Mouse (Mus musculus) cerebellum, postnatal 10 days (tissue): ENCODE data around the gene Plxdc2.

ENCODE experiments used
- DNase-seq, 2 experiments: peaks; one replicate each; pipeline ENCODE4 v3.0.0; 2021; ENCODE audit warnings: mixed read lengths in 2 of 2

Gene Plxdc2

DNA sequence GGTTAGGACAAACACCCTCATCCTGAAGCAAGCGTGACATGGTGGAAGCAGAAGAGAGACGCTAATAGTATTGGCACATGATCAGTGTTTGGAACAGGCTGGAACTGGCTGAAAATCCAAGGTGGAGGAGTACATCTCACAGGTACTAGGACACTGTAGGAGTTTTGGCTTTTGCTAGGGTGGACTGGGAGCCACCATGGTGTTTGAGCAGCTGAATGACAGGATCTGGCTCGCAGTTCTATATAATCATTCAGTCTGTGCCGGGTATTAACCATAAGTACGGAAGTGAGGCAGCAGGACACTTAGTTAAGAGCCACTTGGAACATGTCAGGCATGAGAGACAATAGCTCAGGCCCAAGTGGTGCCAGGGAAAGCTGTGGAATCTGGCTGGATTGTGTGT is 82.9 kb downstream of the Plxdc2 start:
- peak; percentile 69 to 78 for DNase-seq

DNA sequence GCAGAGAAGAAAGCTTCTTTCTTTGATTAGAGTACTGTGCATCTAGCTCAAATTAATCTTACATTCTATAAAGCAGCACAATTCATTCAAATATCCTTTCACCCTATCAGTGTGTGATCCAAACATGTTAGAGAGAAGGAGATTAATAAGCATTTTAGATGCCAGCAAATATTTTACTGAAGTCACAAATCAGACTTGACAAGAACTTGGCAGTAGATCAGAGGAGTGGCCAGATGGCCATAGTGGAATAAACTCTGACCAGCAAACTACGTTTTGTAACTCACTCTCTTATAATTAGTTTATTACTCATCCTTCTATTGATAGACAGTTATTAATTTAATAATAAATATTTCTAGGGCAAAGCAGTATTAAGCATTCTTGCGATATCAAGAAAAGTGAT is 86.5 kb downstream of the Plxdc2 start:
- DNase-seq = peak; percentile 77 to 86

- DNase-seq = no peak
These were observed 91.8 kb downstream of the Plxdc2 start for GRCm38 (mm10) chr2:16447936-16448335.

- DNase-seq = peak in 1 of 2 experiments; percentile 13
These were observed 94.9 kb downstream of the Plxdc2 start for GRCm38 (mm10) chr2:16450838-16451665.

DNA sequence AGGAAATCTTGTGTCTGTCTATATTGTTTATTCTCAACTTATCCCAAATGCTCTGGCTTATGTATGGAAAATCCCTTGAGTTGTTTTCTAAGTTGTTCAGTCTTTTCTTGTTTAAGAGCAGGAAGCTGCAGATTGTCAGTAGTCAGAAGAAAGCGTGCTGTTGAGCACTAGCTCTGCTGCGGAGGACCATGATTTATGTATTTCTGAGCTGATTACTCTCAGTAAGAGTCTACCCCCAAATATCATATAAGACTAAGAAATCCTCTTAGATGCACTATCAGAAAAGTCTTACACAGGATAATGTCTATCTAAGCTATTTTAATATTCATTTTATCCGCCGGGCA is 95.5 kb downstream of the Plxdc2 start:
- no peak for DNase-seq

GRCm38 (mm10) chr2:16452080-16452479 is 96.0 kb downstream of the Plxdc2 start:
- DNase-seq = peak in 1 of 2 experiments; percentile 16

- DNase-seq = no peak
These were observed 100.2 kb downstream of the Plxdc2 start for GRCm38 (mm10) chr2:16456264-16456780.

DNA sequence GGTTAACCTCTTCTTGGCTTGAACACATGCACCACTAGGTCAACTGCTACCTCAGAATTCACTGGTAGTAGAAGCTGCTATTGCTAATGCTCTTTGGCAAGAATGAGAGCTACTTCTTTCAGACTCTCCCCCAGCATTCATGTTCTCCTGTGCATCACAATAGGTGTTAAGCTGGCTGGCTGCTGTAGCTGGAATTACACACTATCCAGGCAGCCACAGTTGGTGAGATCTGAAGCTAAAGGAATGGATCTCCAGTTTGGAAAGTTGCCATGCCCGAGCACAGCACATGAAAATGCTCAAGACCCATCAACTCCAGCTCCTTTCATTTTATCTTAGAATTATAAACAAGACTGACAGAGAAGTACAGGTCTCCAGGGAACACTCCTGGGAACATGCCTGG is 103.4 kb downstream of the Plxdc2 start:
- peak; percentile 37 to 51 for DNase-seq

- DNase-seq = no peak
These were observed 114.0 kb downstream of the Plxdc2 start for GRCm38 (mm10) chr2:16470099-16470498.

DNA sequence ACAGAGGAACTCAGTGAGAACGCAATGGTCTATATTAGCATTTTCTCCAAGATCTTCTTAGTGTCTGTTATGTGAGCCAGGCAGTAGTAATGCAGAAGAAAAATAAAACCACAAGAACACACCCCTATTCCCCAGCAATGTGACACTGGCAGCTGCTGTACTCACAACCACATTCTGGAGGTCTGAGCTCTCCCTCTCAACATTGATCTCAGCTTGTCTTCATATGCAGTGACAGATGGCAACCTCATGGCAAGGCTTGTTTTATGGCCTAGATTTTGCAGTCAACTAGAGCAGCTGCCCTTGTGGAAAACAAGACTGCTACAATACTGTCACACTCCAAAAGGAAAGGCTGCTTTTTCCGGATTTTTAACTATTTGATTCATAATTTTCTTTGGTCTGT is 127.8 kb downstream of the Plxdc2 start:
- peak; percentile 67 to 72 for DNase-seq

- DNase-seq = no peak
These were observed 129.9 kb downstream of the Plxdc2 start for GRCm38 (mm10) chr2:16485970-16486369.

DNA sequence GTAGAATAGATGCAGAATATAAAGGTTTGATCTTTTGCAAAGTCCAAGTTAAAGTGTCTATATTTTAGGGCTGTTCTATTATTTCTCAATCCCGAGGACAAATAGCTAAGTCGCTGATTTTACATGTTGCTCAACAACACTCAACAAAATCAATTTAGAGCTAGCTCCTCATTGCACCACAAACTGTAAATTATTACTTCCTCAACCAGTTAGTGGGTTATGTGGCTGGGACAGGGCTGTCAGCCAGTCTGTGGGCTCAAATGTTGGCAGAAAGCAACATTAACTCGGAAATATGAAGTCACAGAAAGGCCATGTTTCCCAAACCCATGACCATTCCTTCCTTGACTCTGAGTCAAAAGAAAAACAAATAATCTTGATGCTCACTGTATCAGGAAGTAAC is 135.1 kb downstream of the Plxdc2 start:
- DNase-seq = no peak

GRCm38 (mm10) chr2:16502843-16503242 is 146.7 kb downstream of the Plxdc2 start:
- peak; percentile 9 to 23 for DNase-seq

- no peak for DNase-seq
These were observed 151.6 kb downstream of the Plxdc2 start for GRCm38 (mm10) chr2:16507540-16508230.

GRCm38 (mm10) chr2:16518148-16518547 is 162.0 kb downstream of the Plxdc2 start:
- no peak for DNase-seq

DNA sequence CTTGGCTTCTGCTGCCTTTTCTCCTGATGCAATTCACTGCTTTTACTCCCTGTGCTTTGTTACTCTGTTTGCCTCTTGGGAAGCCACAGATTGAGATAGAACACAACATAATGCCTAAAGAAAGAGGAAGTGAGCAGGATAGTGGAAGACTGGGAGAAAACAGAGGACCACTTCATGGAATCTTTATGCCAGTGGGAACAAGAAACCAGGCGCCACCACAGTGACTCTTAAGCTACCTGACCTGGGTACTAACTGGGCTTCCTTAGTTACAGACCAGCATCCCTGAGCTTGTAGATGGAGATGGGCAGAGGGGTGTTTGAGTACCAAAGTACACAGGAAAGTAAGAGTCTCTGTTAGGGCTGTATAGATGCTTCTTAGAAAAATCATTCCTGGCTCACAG is 167.3 kb downstream of the Plxdc2 start:
- DNase-seq = no peak

GRCm38 (mm10) chr2:16532244-16532643 is 176.1 kb downstream of the Plxdc2 start:
- DNase-seq = no peak

- no peak for DNase-seq
These were observed 178.5 kb downstream of the Plxdc2 start for GRCm38 (mm10) chr2:16534566-16534965.

DNA sequence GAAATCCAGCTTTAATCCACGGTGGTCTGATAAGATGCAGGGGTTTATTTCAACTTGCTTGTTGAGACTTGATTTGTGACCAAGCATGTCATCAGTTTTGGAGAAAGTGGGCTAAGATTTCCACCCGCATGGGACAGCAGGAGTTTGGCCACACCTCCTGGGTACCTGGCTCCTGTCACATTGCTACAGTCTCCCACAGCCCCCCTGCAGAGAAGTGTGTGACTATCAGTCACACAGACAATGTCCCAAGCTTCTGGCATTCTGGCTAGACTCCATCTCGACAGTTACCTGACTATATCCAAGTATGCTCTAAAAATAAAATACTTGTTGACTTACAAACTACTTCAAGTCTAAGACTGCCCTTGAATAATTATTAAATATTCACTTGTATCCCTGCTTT is 185.1 kb downstream of the Plxdc2 start:
- DNase-seq = peak; percentile 50 to 67

DNA sequence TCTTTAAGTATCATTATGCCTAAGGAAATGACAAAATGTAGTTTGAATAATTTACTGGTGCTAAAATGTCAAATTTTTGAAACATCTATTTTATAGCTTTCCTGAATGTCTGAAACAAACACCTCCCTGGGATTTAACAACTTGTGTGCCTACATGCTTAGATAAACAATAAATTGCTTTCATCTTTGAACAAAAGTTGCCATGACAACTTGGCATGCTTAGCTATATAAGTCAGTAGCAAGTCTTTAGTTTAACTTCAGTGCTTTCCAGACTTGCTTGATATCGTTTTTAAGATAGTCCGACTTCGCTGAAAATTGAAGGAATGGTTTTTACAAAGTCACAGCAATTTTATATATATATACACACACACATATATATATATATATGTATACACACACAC is 189.1 kb downstream of the Plxdc2 start:
- no peak for DNase-seq

GRCm38 (mm10) chr2:16559287-16559686 is 203.2 kb downstream of the Plxdc2 start:
- no peak for DNase-seq

GRCm38 (mm10) chr2:16568263-16568662 is 212.2 kb downstream of the Plxdc2 start:
- no peak for DNase-seq

DNA sequence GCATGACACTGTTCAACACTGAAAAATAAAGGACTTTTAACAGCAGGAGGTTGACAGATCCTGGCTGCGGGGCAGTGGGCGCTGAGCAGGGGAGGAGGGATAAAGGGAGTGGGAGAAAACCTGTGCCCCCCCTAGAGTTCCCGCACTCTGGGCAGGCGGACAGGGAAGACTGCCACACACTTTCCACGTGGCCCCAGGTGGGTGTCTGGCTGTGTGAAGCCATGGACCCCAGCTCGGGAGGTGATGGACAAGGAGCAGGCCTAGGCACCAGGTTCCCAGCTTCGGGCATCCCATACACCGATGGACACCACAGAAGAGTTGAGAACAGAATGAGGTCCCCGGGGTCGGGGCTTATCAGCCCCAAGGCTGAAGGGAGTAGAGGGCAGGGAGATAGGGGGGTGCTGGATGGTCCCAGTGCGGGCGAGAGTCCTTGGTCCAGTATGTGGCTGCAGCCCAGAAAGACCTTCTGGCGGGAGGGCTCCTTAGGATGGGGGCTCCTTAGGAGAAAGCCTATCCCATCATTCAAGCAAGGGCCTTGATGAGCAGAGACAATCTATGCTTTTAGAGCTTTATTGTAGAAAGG is 215.2 kb downstream of the Plxdc2 start:
- no peak for DNase-seq

- DNase-seq = no peak
These were observed 220.5 kb downstream of the Plxdc2 start for GRCm38 (mm10) chr2:16576566-16576965.
